Mouse (Mus musculus) heart, postnatal 0 days (tissue): Measurements from ENCODE around the gene Atp6v0a1. TPM values are rescaled to one million over a fixed set of nuclear protein-coding genes. Genes with fewer than 3 reads are reported as not detected.
A peak's percentile ranks its signal among the peaks of the same experiment; 100 is the strongest.

ENCODE experiments used
- ATAC-seq: fragments of 200-750 bp; cut with Nextera tagmentation; 2 replicates; pipeline ENCODE4 v1.8.0; 2017; ENCODE audit warnings: low read depth, moderate number of reproducible peaks, moderate library complexity; ENCODE audit not compliant: insufficient read depth
- DNase-seq: peaks from one replicate; pipeline ENCODE4 v3.0.0-alpha.2; 2016; ENCODE audit warnings: low spot score
- H3K27ac ChIP-seq: fragments of 300-500 bp; sonication (generic); 2 replicates; pipeline ENCODE4 v1.5.1; 2014; ENCODE audit warnings: low read depth, mild to moderate bottlenecking
- H3K27me3 ChIP-seq: fragments of 300-500 bp; sonication (generic); 2 replicates; pipeline ENCODE4 v1.6.1; 2014; ENCODE audit warnings: low read length, mixed read lengths; ENCODE audit not compliant: control insufficient read depth, insufficient read depth
- H3K36me3 ChIP-seq: fragments of 300-500 bp; sonication (generic); replicated peaks from 2 replicates; pipeline ENCODE4 v1.6.1; 2014; ENCODE audit warnings: low read length, mixed read lengths; ENCODE audit not compliant: control insufficient read depth, insufficient read depth
- H3K4me1 ChIP-seq: fragments of 300-500 bp; sonication (generic); 2 replicates; pipeline ENCODE4 v1.6.1; 2014; ENCODE audit warnings: antibody characterized with exemption; ENCODE audit not compliant: control insufficient read depth, insufficient read depth
- H3K4me2 ChIP-seq: fragments of 300-500 bp; sonication (generic); 2 replicates; pipeline ENCODE4 v1.6.1; 2014; ENCODE audit warnings: low read depth, mild to moderate bottlenecking, low read length, moderate library complexity
- H3K4me3 ChIP-seq: fragments of 300-500 bp; sonication (generic); 2 replicates; pipeline ENCODE4 v1.5.1; 2014; ENCODE audit warnings: low read depth, low read length
- H3K9ac ChIP-seq: fragments of 300-500 bp; sonication (generic); replicated peaks from 2 replicates; pipeline ENCODE4 v1.6.1; 2014; ENCODE audit warnings: low read depth, low read length, mixed read lengths
- H3K9me3 ChIP-seq: fragments of 300-500 bp; sonication (generic); replicated peaks from 2 replicates; pipeline ENCODE4 v1.6.1; 2016; ENCODE audit warnings: low read length; ENCODE audit not compliant: control insufficient read depth
- CTCF ChIP-seq: IDR thresholded peaks from 2 replicates; pipeline ENCODE4 v1.5.1; 2016; ENCODE audit warnings: antibody characterized with exemption, control low read depth, low read depth
- EP300 ChIP-seq: IDR thresholded peaks from 2 replicates; pipeline ENCODE4 v1.6.1; 2016; ENCODE audit warnings: antibody characterized with exemption, low read depth
- WGBS: fragments of 180-500 bp; shearing (Covaris S2); extraction: QIAGEN DNeasy Blood & Tissue Kit; methylation state at CpG from one replicate; pipeline ENCODE4 v1.1.7; 2014; 5-methylcytosine and 5-hydroxymethylcytosine counted together
- polyA plus RNA-seq: library from polyadenylated mRNA; unstranded; fragments of >200 nt; fragmentation: Nextera tagmentation; extraction: Ambion mirVana; gene quantifications from 2 replicates; pipeline ENCODE4 v1.2.1, GENCODE M21; 2015
- total RNA-seq: library from RNA; depleted of rRNA; stranded (reverse); fragments of >200 nt; gene quantifications from 2 replicates; pipeline ENCODE4 v1.2.3, GENCODE M21; 2014; ENCODE audit warnings: low replicate concordance

Gene Atp6v0a1
- total and polyA plus RNA-seq, 2 experiments from 2014 or later: 50.3 to 57.1 TPM

DNA sequence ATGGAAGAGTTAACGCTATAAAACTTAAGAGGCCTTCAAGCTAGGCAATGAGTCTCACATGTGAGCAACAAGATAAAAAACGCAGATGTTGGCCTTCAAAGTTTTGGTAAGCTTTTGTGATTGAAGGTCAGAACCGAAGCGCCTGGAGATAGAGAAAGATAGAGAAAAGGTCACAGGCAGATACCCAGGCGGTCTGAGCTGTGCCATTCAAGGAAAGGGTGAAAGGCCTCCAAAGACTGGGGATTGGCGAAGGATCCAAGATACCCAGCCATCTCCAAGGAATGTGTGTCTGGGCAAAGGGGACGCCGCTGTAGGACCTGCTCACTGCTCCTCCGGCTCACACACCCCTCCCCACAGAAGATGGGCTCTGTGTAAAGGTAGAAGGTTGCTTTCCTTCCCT lies 55.8 kb downstream of the Atp6v0a1 start:
- WGBS: 76% methylated on average over 9 of the region's 9 CpGs
- Histone ChIP-seq H3K9me3 (no peaks in the 10 kb centered on the region), H3K9ac (no peak overlapping the region)

DNA sequence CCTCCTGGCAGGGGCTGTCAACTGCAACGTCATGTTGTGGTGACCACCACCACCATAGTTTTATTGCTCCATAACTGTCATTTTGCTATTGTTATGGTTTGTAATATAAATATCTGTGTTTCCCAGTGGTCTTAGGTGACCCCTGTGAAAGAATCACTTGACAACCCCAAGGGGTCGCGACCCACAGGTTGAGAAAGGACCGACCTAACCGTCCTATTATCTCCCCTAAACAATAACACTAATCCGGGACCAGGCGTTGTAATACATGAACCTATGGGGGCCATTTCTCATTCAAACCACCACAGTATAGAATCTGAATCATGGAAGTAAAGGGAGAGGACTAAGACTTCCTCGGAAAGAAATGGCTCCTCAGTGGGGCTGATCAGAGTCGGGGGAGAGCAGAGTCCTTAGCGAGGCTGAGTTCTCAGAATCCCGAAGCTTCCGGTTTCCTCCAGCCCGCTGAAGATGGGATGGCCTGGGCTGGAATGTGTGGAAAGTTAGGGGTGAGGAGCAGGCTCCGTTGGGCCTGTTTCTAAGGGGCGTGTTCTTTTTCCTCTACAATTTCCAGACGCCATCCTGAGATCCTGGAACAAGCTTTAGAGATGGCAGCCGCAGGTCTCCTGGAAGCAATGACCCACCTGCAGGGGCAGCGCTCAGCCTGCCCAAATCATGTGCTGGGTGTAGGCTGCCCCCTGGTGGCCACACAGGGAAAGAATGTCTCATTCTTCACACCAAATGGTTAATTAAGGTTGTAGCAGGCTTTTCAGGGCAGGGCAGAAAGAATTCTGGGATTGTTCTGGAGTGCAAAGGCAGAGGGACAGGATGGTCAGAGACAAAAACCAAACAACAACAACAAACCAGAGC lies 57.5 kb downstream of the Atp6v0a1 start:
- peak; percentile 98 for TF ChIP-seq CTCF
- no peak for TF ChIP-seq EP300
- H3K27me3 ChIP-seq: no peaks in the 10 kb centered on the region
- peak; percentile 62 for DNase-seq
- no peaks in the 10 kb centered on the region for H3K9me3 ChIP-seq
- peak overlapping the region; percentile 51 for H3K4me2 ChIP-seq
- H3K9ac ChIP-seq: no peak overlapping the region
- H3K4me3 ChIP-seq: peak overlapping the region; percentile 13; the same call in 1 of the 2 replicates
- peaks cover 6% of the 10 kb centered on the region; the same call in 1 of the 2 replicates for H3K36me3 ChIP-seq
- peak overlapping the region; percentile 18; the same call in 1 of the 2 replicates for H3K27ac ChIP-seq
- H3K4me1 ChIP-seq: peaks cover 37% of the 10 kb centered on the region
- ATAC-seq: no peak
- WGBS: 15% methylated on average over 18 of the region's 18 CpGs

More for the DNA sequence above, 55.8 kb downstream of the Atp6v0a1 start:
- Histone ChIP-seq H3K27ac (peak overlapping the region; percentile 93), H3K4me3 (no peak overlapping the region), H3K4me2 (no peak overlapping the region), H3K4me1 (peaks cover 46% of the 10 kb centered on the region), H3K27me3 (no peaks in the 10 kb centered on the region), H3K36me3 (peaks cover 6% of the 10 kb centered on the region; the same call in 1 of the 2 replicates)
- ATAC-seq: no peak
- no peak for DNase-seq
- TF ChIP-seq CTCF (no peak), EP300 (no peak)

DNA sequence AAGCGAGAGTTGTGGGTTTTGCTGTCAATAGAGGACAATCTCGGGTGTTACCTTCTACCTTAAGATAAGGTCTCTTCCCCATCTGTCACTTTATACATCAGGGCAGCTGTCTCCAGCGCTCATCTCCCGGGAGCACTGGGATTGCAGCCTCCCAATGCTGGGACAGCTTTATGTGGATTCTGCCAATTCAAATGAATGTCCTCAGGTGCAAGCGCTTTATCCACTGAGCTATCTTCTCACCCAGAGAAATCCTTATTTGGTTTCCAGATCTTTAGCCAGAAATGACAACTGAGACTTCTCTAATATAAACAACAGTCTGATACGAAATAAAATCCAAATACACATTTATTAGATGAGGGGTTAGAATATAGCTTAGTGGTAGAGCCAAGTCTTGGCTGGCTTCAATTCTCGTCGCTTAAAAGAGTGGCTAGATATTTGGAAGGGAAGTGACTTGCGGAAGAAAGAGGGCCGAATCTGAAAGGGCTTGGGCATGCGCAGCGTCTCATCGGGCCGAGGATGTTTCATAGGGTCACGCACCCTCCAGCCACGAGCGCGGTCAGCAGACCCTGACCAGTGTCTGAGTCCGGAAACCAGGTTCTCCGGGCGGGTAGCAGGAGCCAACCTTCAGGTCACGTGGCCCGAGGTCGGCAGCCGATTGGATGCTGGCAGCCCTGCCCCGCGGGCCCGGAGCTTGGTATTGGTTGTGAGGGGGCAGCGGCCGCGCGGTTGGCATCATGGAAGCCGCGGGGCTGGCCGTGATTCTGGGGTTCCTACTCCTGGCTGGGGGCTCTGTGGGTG lies 60.3 kb downstream of the Atp6v0a1 start, which contains the start of gene Naglu:
Naglu (plus strand) TSS at position 622 of the 798 bp plus-strand sequence.
- Histone ChIP-seq H3K9me3 (no peaks in the 10 kb centered on the region), H3K36me3 (no peaks in the 10 kb centered on the region), H3K9ac (peak within 1 kb of the TSS; percentile 65), H3K27me3 (no peaks in the 10 kb centered on the region), H3K4me1 (peaks cover 14% of the 10 kb centered on the region), H3K4me2 (peak within 1 kb of the TSS; percentile 99), H3K4me3 (peak within 1 kb of the TSS; percentile 69), H3K27ac (peak within 1 kb of the TSS; percentile 54)
- TF ChIP-seq EP300 (peak; percentile 72), CTCF (no peak)
- 4% methylated on average over 35 of the region's 35 CpGs for WGBS
- peak; percentile 91 for DNase-seq
- ATAC-seq: peak; percentile 88

DNA sequence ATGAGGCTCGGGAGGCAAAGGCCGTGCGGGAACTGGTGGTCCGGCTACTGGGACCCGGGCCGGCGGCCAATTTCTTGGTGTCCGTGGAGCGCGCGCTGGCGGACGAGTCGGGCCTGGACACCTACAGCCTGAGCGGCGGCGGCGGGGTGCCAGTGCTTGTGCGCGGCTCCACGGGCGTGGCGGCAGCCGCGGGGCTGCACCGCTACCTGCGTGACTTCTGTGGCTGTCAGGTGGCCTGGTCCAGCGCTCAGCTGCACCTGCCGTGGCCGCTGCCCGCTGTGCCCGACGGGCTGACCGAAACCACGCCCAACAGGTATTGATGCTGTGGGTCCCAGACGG lies 60.9 kb downstream of the Atp6v0a1 start:
- Histone ChIP-seq H3K36me3 (no peaks in the 10 kb centered on the region), H3K4me3 (peak overlapping the region; percentile 69), H3K9me3 (no peaks in the 10 kb centered on the region), H3K9ac (peak overlapping the region; percentile 65), H3K27ac (peak overlapping the region; percentile 54), H3K4me2 (peak overlapping the region; percentile 99), H3K27me3 (no peaks in the 10 kb centered on the region), H3K4me1 (peaks cover 9% of the 10 kb centered on the region)
- peak; percentile 47 for ATAC-seq
- TF ChIP-seq EP300 (no peak), CTCF (no peak)
- no peak for DNase-seq
- under 1% methylated on average over 28 of the region's 36 CpGs for WGBS

DNA sequence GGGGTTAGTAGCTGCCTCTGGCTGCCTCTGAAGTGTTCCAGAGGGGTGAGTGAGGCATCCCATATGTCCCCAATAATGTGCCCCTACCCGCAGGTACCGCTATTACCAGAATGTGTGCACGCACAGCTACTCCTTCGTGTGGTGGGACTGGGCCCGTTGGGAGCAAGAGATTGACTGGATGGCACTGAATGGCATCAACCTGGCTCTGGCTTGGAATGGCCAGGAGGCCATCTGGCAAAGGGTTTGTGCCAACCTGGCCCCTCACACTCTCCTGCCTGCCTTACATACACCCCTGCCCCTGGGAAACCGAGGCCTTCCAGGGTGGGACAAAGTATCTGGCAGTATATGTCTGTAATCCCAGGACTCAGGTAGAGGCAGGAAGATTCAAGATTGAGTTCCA lies 61.7 kb downstream of the Atp6v0a1 start:
- peak overlapping the region; percentile 69; the same call in 1 of the 2 replicates for H3K4me3 ChIP-seq

More for the DNA sequence above, 61.7 kb downstream of the Atp6v0a1 start:
- Histone ChIP-seq H3K36me3 (no peaks in the 10 kb centered on the region), H3K9me3 (no peaks in the 10 kb centered on the region), H3K9ac (no peak overlapping the region), H3K4me2 (peak overlapping the region; percentile 99; the same call in 1 of the 2 replicates), H3K4me1 (peaks cover 7% of the 10 kb centered on the region), H3K27ac (no peak overlapping the region), H3K27me3 (no peaks in the 10 kb centered on the region)
- ATAC-seq (no peak), DNase-seq (no peak)
- TF ChIP-seq EP300 (no peak), CTCF (no peak)
- 69% methylated on average over 6 of the region's 6 CpGs for WGBS
